Mouse (Mus musculus): ENCODE measurements at regions not wholly inside any gene's neighbourhood (a gene's known extent, or its start where the extent isn't known, plus 50 kb on each side); places are given as distances from the start of the nearest gene placed in this dataset.

DNA sequence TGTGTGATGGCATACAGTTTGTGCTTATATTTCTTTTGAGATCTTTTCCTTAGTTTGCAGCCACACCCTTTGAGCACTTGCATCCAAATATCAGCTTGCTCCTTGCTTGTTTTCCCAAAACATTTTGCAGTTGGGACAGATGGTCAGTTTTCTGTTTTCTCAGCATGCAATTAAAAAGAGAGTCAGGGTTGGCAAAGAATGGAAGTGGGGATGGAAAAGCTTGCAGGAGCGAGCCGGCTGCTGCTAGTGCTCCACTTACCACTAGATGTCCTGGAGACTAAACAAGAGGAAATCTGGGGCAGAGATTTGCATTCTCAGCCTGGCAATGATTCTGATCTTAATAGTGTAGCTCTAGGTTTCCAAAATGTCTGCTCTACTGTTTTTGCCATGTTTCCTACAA is 181.8 kb downstream of the Barhl2 start:
- TF ChIP-seq CTCF (conservative IDR thresholded peaks at IDR 0.05; ENCODE audit: low read length) (no peak), NANOG (IDR thresholded peaks at IDR 0.05; ENCODE audit: borderline replicate concordance, low read length) (no peak)
